Mouse (Mus musculus): ENCODE results near the gene Kat2b.
"Not testable (repeated sequence)": the region's sequence is repeated elsewhere in the genome, so short reads cannot be mapped to it uniquely, and the experiment has no call there.

The Kat2b gene

DNA sequence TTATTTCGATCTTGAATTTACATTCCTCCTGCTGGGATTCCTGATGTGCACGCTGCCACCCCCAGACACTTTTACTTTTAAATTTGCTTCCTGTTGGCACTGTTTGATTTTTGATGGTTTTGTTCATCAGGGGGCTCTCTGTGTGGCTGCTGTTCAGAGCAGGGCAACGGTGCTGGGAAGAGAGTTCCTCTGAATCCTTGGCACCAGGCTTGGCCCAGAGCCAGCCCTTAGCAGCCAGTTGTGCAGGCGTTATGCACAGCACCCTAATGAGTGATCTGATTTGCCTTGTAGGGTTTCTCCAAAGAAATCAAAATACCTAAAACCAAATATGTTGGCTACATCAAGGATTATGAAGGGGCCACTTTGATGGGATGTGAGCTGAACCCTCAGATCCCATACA, 93.1 kb downstream of the Kat2b start:
- DNase-seq (ENCODE audit: low spot score): no peak

DNA sequence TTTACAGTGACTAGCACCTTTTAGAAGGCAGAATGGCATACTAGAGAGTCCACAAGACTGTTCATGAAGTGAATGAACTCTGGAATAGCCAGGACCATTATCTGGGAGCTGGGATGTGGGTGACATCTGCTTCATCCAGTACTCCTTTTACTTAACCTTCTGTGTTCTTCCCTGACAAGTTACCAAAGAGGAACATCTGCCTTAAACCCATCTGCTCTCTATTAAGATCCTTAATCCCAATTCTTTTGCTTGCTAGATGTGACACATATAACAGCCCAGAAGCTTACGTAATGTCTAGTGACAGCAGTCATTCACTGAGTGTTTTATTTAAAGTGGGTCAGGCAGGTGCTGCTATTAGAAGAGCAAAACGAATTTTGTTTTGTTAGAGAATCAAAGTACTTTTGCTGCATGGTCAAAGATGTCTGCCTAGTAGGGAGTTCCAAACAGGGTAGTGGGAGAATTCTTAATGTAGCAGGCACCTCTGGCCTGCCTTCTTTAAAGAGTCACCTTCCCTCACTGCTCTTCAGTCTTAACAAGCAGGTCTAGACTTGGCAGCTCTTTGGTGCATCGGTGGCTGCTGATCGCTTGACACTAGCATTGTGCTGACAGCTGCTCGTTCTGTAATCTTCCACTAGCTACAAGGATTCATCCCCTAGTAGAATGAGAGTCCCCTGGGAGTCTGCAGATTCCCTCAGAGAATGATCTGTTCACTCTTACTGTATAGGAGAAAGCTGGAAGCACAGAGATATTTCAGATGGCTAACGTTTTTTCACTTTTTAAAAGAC, 94.6 kb downstream of the Kat2b start:
- DNase-seq (ENCODE audit: low spot score): no peak

DNA sequence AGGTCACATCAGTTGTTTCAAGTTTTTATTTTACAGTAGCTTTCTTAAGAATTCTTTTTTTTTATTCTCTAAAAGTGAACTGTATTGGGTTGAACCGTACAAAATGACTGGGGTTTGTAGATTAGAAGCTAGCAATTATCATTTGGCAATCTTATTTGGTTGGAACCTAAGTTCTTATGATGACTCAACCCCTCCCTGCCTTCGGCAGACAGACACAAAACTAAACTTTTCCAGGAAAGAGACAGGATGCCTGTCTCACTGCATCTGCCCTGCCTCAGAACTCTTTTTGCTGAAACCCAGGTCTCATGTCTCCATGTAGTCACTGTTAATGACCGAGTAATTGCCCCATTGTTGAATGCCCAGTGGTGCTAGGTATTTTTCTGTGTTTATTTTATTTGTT, 97.6 kb downstream of the Kat2b start:
- no peak for DNase-seq (ENCODE audit: low spot score)

DNA sequence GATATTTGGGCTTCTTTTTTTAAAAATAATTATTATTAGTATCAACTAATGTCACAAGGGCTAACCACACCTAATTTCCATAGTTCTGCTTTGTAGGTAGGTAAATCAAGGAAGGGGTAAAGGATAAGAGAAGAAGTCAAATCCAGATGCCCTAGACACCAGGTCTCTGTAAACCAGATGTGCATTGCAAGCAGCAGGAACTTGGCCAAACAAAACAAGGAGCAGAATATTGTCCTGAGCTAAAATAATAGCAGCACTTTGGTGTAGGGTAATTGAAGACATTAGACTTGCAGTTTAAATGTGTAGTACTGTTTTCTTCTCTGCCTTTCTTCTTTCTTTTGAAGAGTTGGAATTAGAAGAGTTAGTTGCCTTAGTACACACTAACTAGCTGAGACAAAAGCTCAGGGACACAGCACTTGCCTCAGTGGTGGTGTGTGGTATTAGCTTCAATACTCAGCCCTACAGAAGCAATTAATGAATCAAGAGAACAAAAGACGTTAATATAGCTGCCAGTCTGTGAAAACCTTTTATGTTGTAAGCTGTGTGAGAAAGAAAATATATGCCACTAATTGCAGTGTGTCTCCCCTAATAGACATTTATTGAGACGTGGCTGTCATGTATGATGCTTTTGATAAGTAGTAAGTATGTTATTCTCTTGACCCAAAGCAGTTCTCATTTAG, 98.2 kb downstream of the Kat2b start:
- no peak for DNase-seq (ENCODE audit: low spot score)

DNA sequence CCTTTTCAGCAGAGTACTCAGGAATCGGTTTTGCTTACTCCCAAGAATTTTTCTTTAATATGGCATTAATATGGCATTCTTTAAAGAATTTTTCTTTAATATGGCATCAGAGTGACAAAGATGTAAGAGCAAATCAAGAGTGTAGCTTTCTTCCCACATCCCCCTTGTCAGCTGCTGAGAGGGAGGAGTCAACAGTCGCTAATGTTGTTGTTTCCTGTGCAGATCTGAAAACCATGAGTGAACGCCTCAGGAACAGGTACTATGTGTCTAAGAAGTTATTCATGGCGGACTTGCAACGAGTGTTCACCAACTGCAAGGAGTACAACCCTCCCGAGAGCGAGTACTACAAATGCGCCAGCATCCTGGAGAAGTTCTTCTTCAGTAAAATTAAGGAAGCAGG, 103.8 kb downstream of the Kat2b start:
- no peak for DNase-seq (ENCODE audit: low spot score)

DNA sequence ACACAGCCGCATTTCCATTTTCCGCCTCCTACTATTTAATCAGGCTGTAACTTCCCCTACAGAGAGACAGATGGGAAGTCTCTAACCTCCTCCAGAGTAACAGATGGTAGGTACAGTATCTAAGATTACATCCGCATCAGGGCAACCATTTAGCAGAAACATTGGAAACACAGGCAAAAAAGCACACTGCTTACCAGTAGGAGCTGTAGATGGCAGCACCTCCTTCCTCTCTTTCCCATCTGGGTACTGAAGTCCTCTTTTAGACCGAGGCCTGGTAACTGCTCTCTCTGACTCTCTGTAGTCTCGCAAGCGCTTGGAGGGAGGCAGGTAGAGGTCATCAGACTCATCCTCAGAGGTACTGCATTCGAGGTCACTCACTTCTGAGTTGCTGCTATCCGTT, 112.1 kb downstream of the Kat2b start:
- no peak for DNase-seq (ENCODE audit: low spot score)

DNA sequence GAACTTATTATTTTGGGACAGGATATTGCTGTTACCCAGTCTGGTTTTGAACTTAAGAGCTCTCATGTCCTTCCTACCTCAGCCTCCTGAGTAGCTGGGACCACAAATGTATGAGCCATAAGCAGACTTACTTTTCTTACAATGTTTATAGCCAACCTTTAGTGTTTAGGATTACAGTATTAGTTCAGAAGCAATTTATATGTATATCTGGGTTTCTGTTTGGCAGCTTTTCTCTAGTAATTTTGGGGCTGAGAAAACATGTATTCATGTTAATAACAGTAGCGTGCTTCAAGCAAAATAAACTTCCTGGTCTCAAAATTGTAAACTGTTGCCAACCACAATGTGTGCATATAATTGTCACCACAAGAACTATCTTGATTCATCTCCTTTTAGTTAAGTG, 121.7 kb downstream of the Kat2b start:
- no peak for DNase-seq (ENCODE audit: low spot score)

DNA sequence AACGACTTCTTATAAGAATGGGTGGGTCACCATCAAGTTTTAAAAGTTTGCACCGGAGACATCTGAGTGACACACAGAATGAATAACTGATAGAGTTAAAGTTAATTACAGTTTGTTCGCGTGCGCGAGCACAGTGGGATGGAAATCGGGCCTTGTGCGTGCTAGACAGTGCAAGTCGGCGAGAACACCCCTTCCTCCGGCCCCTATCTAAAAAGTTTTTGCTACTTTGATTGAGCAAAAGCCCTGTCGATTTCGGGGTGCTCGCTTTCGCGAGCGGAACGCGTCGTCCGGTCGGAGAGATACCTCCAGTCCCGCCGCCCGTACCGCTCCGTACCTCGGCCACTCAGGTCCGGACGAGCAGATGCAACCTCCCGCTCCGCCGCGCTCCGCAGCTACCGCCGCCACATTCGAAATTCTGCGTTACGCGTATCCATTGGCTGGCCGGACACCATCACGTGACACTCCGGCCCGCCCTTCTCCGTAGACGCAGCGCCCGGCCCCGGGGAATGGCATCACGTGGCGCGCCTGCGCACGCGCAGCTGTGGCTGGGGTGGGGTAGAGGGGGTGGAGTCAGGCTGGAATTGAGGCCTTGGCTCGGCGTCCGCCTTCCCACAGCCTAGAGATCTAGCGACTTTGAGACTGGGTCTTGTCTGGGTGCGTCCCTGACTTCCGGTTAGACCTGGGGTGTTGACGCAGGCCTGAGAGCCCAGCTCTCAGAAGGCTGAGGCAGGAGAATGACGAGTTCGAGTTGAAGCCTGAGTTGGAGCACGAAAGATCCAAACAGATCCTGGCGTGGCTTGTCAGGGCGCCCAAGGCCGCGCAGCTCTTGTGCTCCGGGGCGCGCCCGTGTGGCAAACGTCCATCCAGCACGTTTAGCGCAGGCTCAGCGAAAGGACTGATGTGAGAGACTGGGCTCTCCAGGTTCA, 122.5 kb downstream of the Kat2b start, which contains the start of gene Sgo1:
Sgo1 (minus strand) TSS at position 457 of the 926 bp plus-strand sequence.
- DNase-seq (ENCODE audit: low spot score): peak; percentile 98

DNA sequence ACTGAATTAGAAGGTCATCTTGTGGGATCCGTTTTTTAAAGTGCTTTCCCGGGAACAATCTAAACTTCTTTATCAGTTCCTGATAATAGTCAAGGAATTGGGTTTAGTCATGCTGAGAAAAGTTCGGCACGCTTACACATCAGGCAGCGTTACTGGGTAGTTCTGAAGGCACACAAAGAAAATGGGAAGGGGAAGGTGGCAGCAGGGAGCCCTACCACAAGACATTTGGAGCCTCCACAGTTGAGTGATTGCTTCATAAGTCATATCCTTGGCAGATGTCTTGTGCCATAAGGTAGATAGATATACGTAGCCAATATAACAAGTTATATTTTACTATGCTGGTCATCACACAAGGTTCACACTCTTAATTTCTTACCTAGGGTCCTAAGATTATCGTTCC, 123.3 kb downstream of the Kat2b start:
- DNase-seq (ENCODE audit: low spot score): peak; percentile 54

DNA sequence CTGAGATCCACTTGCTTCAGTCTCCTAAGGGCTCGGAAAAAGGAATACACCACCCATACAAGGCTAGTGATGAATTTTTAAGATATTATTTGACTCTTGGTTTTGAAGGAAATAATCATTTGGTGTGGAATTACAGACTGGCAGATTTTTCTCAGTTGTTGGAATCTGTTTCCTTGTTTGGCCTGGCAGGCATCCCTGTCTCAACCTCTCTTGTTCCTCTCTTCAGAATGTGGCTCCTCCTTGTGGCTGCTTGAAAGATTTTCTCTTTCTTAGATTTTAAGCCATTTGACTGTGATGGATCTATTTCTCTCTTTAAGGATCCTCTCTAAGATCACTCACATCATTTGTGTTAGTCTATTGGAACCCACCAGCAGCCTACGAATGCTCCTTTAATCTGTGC, 127.4 kb downstream of the Kat2b start:
- peak; percentile 44 for DNase-seq (ENCODE audit: low spot score)

DNA sequence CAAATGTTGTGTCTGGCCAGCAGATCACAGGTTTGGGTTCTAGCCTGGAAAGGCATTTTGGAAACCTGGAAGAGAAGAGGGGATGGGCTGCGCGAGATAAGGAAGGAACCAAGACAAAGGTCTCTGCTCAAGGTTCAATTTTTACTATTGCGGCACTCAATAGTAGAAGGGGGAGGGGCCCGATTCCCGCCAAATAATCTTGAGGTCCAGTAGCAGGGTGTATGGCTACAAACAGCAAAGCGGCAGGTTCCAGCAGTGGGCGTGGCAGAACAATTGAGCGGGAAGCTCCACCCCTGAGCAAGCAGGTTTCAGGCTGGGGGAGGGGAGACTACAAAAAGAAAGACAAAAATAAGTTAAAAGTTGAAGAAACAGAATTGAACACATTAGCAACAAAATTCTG, 130.9 kb downstream of the Kat2b start:
- DNase-seq (ENCODE audit: low spot score): not testable (repeated sequence)

DNA sequence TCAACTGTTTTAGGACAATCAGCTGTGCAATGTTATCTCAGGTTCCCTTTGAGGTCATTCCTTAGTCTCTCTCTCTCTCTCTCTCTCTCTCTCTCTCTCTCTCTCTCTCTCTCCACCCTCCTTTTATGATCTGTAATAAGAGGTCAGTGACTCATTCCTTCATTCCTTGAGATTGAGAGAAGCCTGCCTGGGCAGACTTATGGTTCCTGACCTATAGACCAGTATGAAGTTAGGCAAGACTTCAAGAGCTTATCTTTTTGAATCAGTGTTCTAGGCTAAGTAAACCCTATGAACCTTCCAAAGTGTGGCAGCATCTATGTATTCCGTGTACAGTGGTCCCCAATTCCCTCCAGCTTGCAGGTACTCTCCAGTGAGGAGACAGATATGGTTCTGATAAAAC, 147.8 kb downstream of the Kat2b start:
- DNase-seq (ENCODE audit: low spot score): no peak

DNA sequence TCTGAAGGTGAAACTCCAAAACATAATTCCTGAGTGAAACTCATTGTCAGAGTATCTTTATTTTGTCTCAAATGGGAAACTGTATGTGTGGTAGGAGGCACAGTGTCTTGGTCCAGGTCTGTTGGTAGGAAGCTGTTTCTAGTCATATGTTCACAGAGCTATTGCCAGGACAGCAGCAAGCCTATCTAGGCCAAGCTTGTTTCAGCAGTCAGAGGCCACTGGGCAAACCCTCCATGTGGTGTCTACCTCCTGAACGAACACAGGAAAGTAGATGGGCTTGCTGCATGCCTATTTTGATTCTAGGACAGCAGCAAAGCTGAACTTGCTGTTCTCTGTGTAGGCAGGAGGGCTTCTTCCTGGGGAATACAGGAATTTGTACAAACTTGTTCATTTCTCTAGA, 148.5 kb downstream of the Kat2b start:
- not testable (repeated sequence) for DNase-seq (ENCODE audit: low spot score)

DNA sequence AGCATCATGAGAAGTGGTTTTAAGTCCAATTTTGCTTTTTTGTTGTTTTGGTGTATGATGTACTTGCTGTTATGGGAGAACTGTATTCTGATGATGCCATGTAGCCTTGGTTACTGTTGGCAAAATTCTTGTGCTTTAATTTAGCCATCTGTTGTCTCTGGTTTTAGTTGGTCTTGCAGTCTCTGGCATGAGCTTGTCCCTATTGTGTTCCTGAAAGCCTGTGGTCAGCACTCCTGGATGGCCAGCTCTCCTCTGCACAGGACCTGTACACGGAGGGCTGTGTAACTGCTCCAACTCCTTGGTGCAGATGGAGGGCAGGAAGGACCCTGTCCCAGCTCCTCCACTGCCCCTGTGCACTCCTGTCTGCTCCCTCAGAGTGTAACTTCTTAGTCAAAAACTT, 151.8 kb downstream of the Kat2b start:
- DNase-seq (ENCODE audit: low spot score): no peak

DNA sequence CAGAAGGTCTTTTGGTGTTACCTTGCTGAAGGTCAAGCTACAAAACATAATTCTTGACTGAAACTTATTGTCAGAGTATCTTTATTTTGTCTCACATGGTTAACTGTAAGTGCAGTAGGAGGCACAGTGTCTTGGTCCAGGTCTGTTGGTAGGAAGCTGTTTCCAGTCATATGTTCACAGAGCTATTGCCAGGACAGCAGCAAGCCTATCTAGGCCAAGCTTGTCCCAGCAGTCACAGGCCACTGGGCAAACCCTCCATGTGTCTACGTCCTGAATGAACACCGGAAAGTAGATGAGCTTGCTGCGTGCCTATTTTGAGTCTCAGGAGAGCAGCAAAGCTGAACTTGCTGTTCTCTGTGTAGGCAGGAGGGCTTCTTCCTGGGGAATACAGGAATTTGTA, 152.3 kb downstream of the Kat2b start:
- DNase-seq (ENCODE audit: low spot score): not testable (repeated sequence)

Data from embryo, embryonic 10.5 days (tissue).